Mouse (Mus musculus) liver, adult 2 months (tissue): ENCODE data around the gene Ezr. TPM values are rescaled to one million over a fixed set of nuclear protein-coding genes. Genes with fewer than 3 reads are reported as not detected.
A peak's percentile ranks its signal among the peaks of the same experiment; 100 is the strongest.

Experiments
- DNase-seq: peaks from one replicate; pipeline ENCODE4 v3.0.0-alpha.2; 2011; ENCODE audit warnings: low read depth, low spot score; ENCODE audit errors: extremely low read depth
- H3K27ac ChIP-seq: fragments of 200-500 bp; replicated peaks from 2 replicates; pipeline ENCODE4 v1.5.1; 2012; ENCODE audit warnings: low read depth, mild to moderate bottlenecking, control low read depth, inconsistent platforms, low read length; ENCODE audit not compliant: insufficient read depth
- H3K27me3 ChIP-seq: fragments of 200-500 bp; 2 replicates; pipeline ENCODE4 v1.6.1; 2012; ENCODE audit warnings: mild to moderate bottlenecking, moderate library complexity, low read length, inconsistent platforms; ENCODE audit not compliant: control insufficient read depth, insufficient read depth
- H3K36me3 ChIP-seq: fragments of 200-500 bp; 2 replicates; pipeline ENCODE4 v1.6.1; 2012; ENCODE audit warnings: low read length, inconsistent platforms; ENCODE audit not compliant: control insufficient read depth, insufficient read depth
- H3K4me1 ChIP-seq: fragments of 200-500 bp; 2 replicates; pipeline ENCODE4 v1.6.1; 2011; ENCODE audit warnings: low read length; ENCODE audit not compliant: control insufficient read depth, insufficient read depth
- H3K4me3 ChIP-seq: fragments of 200-500 bp; 2 replicates; pipeline ENCODE4 v1.5.1; 2011; ENCODE audit warnings: low read depth, mild to moderate bottlenecking, control low read depth, low read length, moderate library complexity; ENCODE audit not compliant: insufficient read depth
- H3K79me2 ChIP-seq: fragments of 200-500 bp; 2 replicates; pipeline ENCODE4 v1.6.1; 2012; ENCODE audit warnings: inconsistent platforms, mild to moderate bottlenecking, low read length, moderate library complexity; ENCODE audit not compliant: control insufficient read depth, insufficient read depth
- H3K9ac ChIP-seq: fragments of 200-500 bp; 2 replicates; pipeline ENCODE4 v1.6.1; 2012; ENCODE audit warnings: low read depth, mild to moderate bottlenecking, control low read depth, inconsistent platforms, low read length
- CTCF ChIP-seq: fragments of 200-500 bp; IDR thresholded peaks from 2 replicates; pipeline ENCODE4 v1.5.1; 2011; ENCODE audit warnings: low read depth, low read length, control low read depth
- POLR2A ChIP-seq: fragments of 200-500 bp; IDR thresholded peaks from 2 replicates; pipeline ENCODE4 v1.6.1; 2011; ENCODE audit warnings: low read length, control low read depth; ENCODE audit not compliant: insufficient read depth; ENCODE audit errors: extremely low read depth
- WGBS: fragments of 180-500 bp; shearing (Covaris S2); methylation state at CpG from one replicate; pipeline ENCODE4 v1.1.7; 2018; 5-methylcytosine and 5-hydroxymethylcytosine counted together
- polyA plus RNA-seq: library from polyadenylated mRNA; depleted of rRNA; stranded (reverse); fragments of >200 nt; gene quantifications from 2 replicates; pipeline ENCODE4 v1.2.3, GENCODE M21; 2012
- total RNA-seq: library from RNA; depleted of rRNA; stranded (reverse); fragments of >200 nt; gene quantifications from 2 replicates; pipeline ENCODE4 v1.2.3, GENCODE M21; 2014

Gene Ezr
- total and polyA plus RNA-seq, 2 experiments: 2.6 to 3.1 TPM

- H3K27me3 ChIP-seq: no peaks in the 10 kb centered on the region
- 79% methylated on average over 9 of the region's 9 CpGs for WGBS
- no peak overlapping the region for H3K4me3 ChIP-seq
- H3K4me1 ChIP-seq: no peaks in the 10 kb centered on the region
- H3K79me2 ChIP-seq: no peaks in the 10 kb centered on the region
- TF ChIP-seq CTCF (no peak), POLR2A (no peak)
- no peak overlapping the region for H3K9ac ChIP-seq
- H3K36me3 ChIP-seq: no peaks in the 10 kb centered on the region
- no peak overlapping the region for H3K27ac ChIP-seq
- DNase-seq: peak; percentile 15
Observed at GRCm38 (mm10) chr17:6746452-6747231, 35.9 kb downstream of the Ezr start.

DNA sequence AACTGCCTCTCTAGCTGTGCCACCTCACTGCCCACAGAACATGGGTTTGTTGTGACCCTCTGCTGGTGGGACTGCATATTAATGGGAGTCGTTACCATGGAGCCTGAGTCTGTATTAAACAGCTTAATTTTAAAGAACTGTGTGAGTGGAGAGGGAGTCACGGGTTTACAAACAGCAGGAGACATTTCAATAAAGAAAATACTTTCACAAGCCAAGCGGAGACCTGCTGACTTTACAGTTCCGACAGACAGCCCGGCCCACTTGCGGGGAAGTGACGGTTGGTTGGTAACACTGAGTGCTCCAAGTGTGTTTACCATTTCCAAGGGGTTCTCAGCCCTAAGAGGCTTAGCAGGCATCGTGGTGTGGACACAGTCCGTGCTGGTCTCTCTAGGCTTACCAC, 36.6 kb downstream of the Ezr start:
- Histone ChIP-seq H3K9ac (no peak overlapping the region), H3K4me1 (no peaks in the 10 kb centered on the region), H3K4me3 (no peak overlapping the region), H3K79me2 (no peaks in the 10 kb centered on the region), H3K27me3 (no peaks in the 10 kb centered on the region), H3K27ac (no peak overlapping the region), H3K36me3 (no peaks in the 10 kb centered on the region)
- WGBS: 79% methylated on average over 9 of the region's 9 CpGs
- DNase-seq: no peak
- TF ChIP-seq POLR2A (no peak), CTCF (no peak)

- Histone ChIP-seq H3K27ac (no peak overlapping the region), H3K4me1 (no peaks in the 10 kb centered on the region), H3K79me2 (no peaks in the 10 kb centered on the region), H3K9ac (no peak overlapping the region), H3K27me3 (no peaks in the 10 kb centered on the region), H3K36me3 (no peaks in the 10 kb centered on the region), H3K4me3 (no peak overlapping the region)
- WGBS: 84% methylated on average over 5 of the region's 5 CpGs
- no peak for TF ChIP-seq CTCF
- no peak for TF ChIP-seq POLR2A
- DNase-seq: no peak
Observed at GRCm38 (mm10) chr17:6745503-6745902, 37.1 kb downstream of the Ezr start.

DNA sequence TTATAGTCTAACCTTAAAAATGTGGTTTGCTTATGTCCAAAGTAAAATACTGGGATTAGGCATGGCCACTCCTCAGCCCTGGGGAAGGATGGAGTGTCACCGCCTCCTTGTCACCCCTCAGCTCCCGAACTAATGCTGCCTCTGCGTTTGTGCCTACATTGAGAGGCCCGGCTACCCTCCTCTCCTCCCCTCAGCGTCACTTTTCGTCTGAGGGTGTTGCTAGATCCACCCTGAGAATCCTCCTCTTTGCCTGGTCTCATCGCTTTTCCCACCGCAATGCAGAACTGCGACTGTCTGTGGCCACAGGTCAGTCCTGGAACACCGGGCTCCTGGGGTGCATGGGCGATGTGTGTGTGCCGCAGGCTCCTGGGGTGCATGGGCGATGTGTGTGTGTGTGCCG, 37.7 kb downstream of the Ezr start:
- Histone ChIP-seq H3K4me1 (no peaks in the 10 kb centered on the region), H3K79me2 (no peaks in the 10 kb centered on the region), H3K4me3 (no peak overlapping the region), H3K9ac (no peak overlapping the region), H3K27ac (no peak overlapping the region), H3K36me3 (no peaks in the 10 kb centered on the region), H3K27me3 (no peaks in the 10 kb centered on the region)
- 94% methylated on average over 14 of the region's 14 CpGs for WGBS
- TF ChIP-seq CTCF (no peak), POLR2A (no peak)
- DNase-seq: no peak

DNA sequence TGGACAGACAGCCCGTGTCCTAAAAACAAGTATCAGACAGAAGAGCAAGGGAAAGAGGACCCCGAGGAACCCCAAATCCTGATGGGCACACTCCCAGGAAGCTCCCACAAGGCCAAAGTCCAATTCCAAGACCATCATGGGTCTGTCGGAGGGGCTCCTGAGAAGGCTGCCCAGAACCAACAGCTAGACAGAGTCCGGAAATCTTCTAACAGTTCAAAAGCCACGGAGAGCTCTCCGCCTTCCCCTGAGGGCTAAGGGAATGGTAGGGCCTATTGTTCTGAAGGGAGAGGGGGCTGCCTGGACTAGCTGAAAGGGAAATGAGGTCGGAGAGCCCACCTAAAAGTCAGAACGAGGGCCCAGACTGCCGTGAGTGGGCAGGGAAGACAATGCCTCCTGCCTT, 38.2 kb downstream of the Ezr start:
- no peak overlapping the region for H3K27ac ChIP-seq

DNA sequence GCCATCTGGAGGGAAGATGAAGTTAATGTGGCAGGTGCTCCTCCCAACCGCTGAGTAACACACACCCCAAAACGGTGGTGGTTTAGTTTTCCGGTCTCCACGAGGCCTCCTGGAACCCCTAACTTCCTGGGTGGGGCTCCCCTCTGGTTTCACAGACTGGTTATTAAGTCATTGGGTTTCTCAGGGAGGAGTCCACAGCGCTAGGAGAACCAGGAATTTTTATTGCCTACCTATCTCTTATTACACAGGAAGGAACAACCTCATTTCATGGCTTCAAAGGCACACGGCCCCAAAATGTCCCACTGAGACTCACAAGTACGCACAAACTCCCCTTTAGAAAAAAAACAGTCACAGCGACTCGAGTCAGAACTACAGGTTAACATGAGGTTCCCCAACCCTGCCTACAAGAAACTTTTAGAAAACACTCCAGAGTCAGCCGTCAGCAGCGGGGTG, 38.8 kb downstream of the Ezr start:
- Histone ChIP-seq H3K9ac (no peak overlapping the region), H3K4me1 (no peaks in the 10 kb centered on the region), H3K27ac (no peak overlapping the region), H3K36me3 (no peaks in the 10 kb centered on the region), H3K27me3 (no peaks in the 10 kb centered on the region), H3K79me2 (no peaks in the 10 kb centered on the region), H3K4me3 (no peak overlapping the region)
- 79% methylated on average over 11 of the region's 11 CpGs for WGBS
- TF ChIP-seq POLR2A (no peak), CTCF (no peak)
- DNase-seq: no peak

More for the DNA sequence above, 38.2 kb downstream of the Ezr start:
- H3K4me1 ChIP-seq: no peaks in the 10 kb centered on the region
- 82% methylated on average over 9 of the region's 9 CpGs for WGBS
- H3K4me3 ChIP-seq: no peak overlapping the region
- H3K79me2 ChIP-seq: no peaks in the 10 kb centered on the region
- no peaks in the 10 kb centered on the region for H3K36me3 ChIP-seq
- DNase-seq: no peak
- no peak overlapping the region for H3K9ac ChIP-seq
- TF ChIP-seq POLR2A: no peak
- TF ChIP-seq CTCF: no peak
- no peaks in the 10 kb centered on the region for H3K27me3 ChIP-seq
